In the genomic region with DNA sequence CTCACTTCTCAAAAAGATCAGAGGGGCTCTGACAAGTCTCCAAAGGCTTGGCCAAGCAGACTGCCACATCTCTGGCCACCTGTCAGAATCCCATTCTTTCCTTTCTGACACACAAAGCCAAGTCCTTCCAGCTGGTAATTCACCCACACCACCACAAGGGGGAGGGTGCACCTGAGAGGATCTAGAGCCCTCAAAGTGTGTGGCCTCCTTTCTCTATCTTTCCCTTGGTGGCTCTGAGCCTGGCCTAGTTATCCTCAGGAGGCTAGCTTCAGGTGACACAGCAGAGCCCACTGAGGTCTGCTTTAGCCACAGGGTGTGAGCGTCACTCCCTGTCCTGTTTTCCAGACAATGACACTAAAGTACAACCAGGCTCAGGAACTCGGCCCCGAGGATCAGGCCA, we compare ENCODE assay signal across 8 mouse cellular contexts. TPM values are rescaled to one million over a fixed set of nuclear protein-coding genes. Genes with fewer than 3 reads are reported as not detected.
DNase-seq lines count a peak whose midpoint lies in the region; ATAC-seq lines count a peak whose summit lies in the region.

No protein-coding gene starts in this region.

- ATAC-seq in kidney, embryonic 14.5 days (ENCODE audit: low FRiP score, low TSS enrichment): no peak
- no peak for ATAC-seq in heart, embryonic 13.5 days (ENCODE audit: extremely low read depth, insufficient number of reproducible peaks, low FRiP score, low TSS enrichment)
- ATAC-seq in neural tube, embryonic 11.5 days (ENCODE audit: insufficient read depth, low FRiP score, low TSS enrichment): no peak

- no peak overlapping the region for H3K9ac ChIP-seq in kidney, embryonic 14.5 days (ENCODE audit: low read depth, low read length)
- peak overlapping the region; percentile 29; the same call in 1 of the 2 replicates for H3K9ac ChIP-seq in heart, embryonic 13.5 days
- H3K9ac ChIP-seq in neural tube, embryonic 11.5 days (ENCODE audit: low read length): no peak overlapping the region

- no peaks in the 10 kb centered on the region for H3K4me1 ChIP-seq in kidney, embryonic 14.5 days (ENCODE audit: control insufficient read depth, insufficient read depth, low read length)
- H3K4me1 ChIP-seq in heart, embryonic 13.5 days: peaks cover 24% of the 10 kb centered on the region
- peaks cover 2% of the 10 kb centered on the region; the same call in 1 of the 2 replicates for H3K4me1 ChIP-seq in limb, embryonic 10.5 days
- no peaks in the 10 kb centered on the region for H3K4me1 ChIP-seq in neural tube, embryonic 11.5 days (ENCODE audit: control insufficient read depth, insufficient read depth, low read length)

- WGBS in kidney, embryonic 14.5 days: 92% methylated on average over 3 of the region's 3 CpGs
- WGBS in heart, embryonic 13.5 days: 47% methylated on average over 3 of the region's 3 CpGs
- WGBS in limb, embryonic 10.5 days: 90% methylated on average over 3 of the region's 3 CpGs
- 88% methylated on average over 3 of the region's 3 CpGs for WGBS in neural tube, embryonic 11.5 days

- DNase-seq in kidney, adult 18-20 months: peak; percentile 73
- peak; percentile 74 for DNase-seq in MN1 (ENCODE audit: low spot score)
- DNase-seq in cerebellum, adult 9-10 months: peak; percentile 88
- peak; percentile 57 for DNase-seq in limb, embryonic 10.5 days (ENCODE audit: low spot score)
- peak; percentile 64 for DNase-seq in neural tube, embryonic 11.5 days (ENCODE audit: low spot score)
- DNase-seq in thymus, postnatal 25 days: peak; percentile 66

- H3K36me3 ChIP-seq in kidney, embryonic 14.5 days (ENCODE audit: control insufficient read depth, insufficient read depth, low read length): peaks cover 63% of the 10 kb centered on the region
- peaks cover 92% of the 10 kb centered on the region for H3K36me3 ChIP-seq in heart, embryonic 13.5 days
- H3K36me3 ChIP-seq in limb, embryonic 10.5 days: peaks cover 88% of the 10 kb centered on the region
- H3K36me3 ChIP-seq in neural tube, embryonic 11.5 days (ENCODE audit: control insufficient read depth, insufficient read depth, low read length): peaks cover 4% of the 10 kb centered on the region; the same call in 1 of the 2 replicates

- H3K4me2 ChIP-seq in kidney, embryonic 14.5 days (replicated peaks; ENCODE audit: low read depth, low read length): no peak overlapping the region
- H3K4me2 ChIP-seq in heart, embryonic 13.5 days: no peak overlapping the region
- H3K4me2 ChIP-seq in neural tube, embryonic 11.5 days (ENCODE audit: low read depth): no peak overlapping the region

- no peaks in the 10 kb centered on the region for H3K27me3 ChIP-seq in kidney, embryonic 14.5 days (ENCODE audit: control insufficient read depth, insufficient read depth, low read length)
- no peaks in the 10 kb centered on the region for H3K27me3 ChIP-seq in heart, embryonic 13.5 days (replicated peaks)
- no peaks in the 10 kb centered on the region for H3K27me3 ChIP-seq in limb, embryonic 10.5 days (ENCODE audit: low read depth, poor library complexity, severe bottlenecking)
- no peaks in the 10 kb centered on the region for H3K27me3 ChIP-seq in neural tube, embryonic 11.5 days (ENCODE audit: control insufficient read depth, insufficient read depth, low read length)

- H3K4me3 ChIP-seq in kidney, embryonic 14.5 days (ENCODE audit: low read length): no peak overlapping the region
- H3K4me3 ChIP-seq in heart, embryonic 13.5 days: no peak overlapping the region
- H3K4me3 ChIP-seq in limb, embryonic 10.5 days: no peak overlapping the region
- no peak overlapping the region for H3K4me3 ChIP-seq in neural tube, embryonic 11.5 days (ENCODE audit: low read depth, low read length)

- no peaks in the 10 kb centered on the region for H3K9me3 ChIP-seq in kidney, embryonic 14.5 days (ENCODE audit: control insufficient read depth, low read length)
- H3K9me3 ChIP-seq in heart, embryonic 13.5 days: no peaks in the 10 kb centered on the region
- H3K9me3 ChIP-seq in limb, embryonic 10.5 days (replicated peaks): no peaks in the 10 kb centered on the region
- no peaks in the 10 kb centered on the region for H3K9me3 ChIP-seq in neural tube, embryonic 11.5 days (ENCODE audit: control insufficient read depth, low read length)

- H3K27ac ChIP-seq in kidney, embryonic 14.5 days (ENCODE audit: low read depth, low read length): no peak overlapping the region
- H3K27ac ChIP-seq in heart, embryonic 13.5 days (replicated peaks): peak overlapping the region; percentile 75
- H3K27ac ChIP-seq in limb, embryonic 10.5 days: no peak overlapping the region
- no peak overlapping the region for H3K27ac ChIP-seq in neural tube, embryonic 11.5 days (ENCODE audit: low read depth, low read length)

RNA-seq across cellular contexts. Expression of a gene that starts 7.6 kb away (rescaled TPM):
- polyA plus RNA-seq in kidney, embryonic 14.5 days (2014; fragmentation: Nextera tagmentation; extraction: Ambion mirVana): 16.0 and 16.6 TPM in 2 replicates
- 26.7 and 31.8 TPM in 2 replicates for polyA plus RNA-seq in heart, embryonic 13.5 days (2015; fragmentation: Nextera tagmentation; extraction: Ambion mirVana)
- polyA plus RNA-seq in limb, embryonic 10.5 days (2016; fragmentation: Nextera tagmentation; extraction: Ambion mirVana): 9.0 and 12.2 TPM in 2 replicates
- 11.2 and 14.1 TPM in 2 replicates for polyA plus RNA-seq in neural tube, embryonic 11.5 days (2014; fragmentation: Nextera tagmentation; extraction: Ambion mirVana)

RNA-seq across cellular contexts. Expression of a gene that starts 11.4 kb away (rescaled TPM):
- 13.7 and 17.0 TPM in 2 replicates for polyA plus RNA-seq in kidney, embryonic 14.5 days (2014; fragmentation: Nextera tagmentation; extraction: Ambion mirVana)
- 12.0 and 18.0 TPM in 2 replicates for polyA plus RNA-seq in heart, embryonic 13.5 days (2015; fragmentation: Nextera tagmentation; extraction: Ambion mirVana)
- polyA plus RNA-seq in limb, embryonic 10.5 days (2016; fragmentation: Nextera tagmentation; extraction: Ambion mirVana): 14.7 and 18.4 TPM in 2 replicates
- polyA plus RNA-seq in neural tube, embryonic 11.5 days (2014; fragmentation: Nextera tagmentation; extraction: Ambion mirVana): 15.1 TPM in 2 replicates

RNA-seq across cellular contexts. Expression of a gene that starts 11.7 kb away (rescaled TPM):
- polyA plus RNA-seq in kidney, embryonic 14.5 days (2014; fragmentation: Nextera tagmentation; extraction: Ambion mirVana): 7.3 and 9.0 TPM in 2 replicates
- polyA plus RNA-seq in heart, embryonic 13.5 days (2015; fragmentation: Nextera tagmentation; extraction: Ambion mirVana): 5.0 and 5.4 TPM in 2 replicates
- 9.1 and 9.9 TPM in 2 replicates for polyA plus RNA-seq in limb, embryonic 10.5 days (2016; fragmentation: Nextera tagmentation; extraction: Ambion mirVana)
- 12.9 and 14.0 TPM in 2 replicates for polyA plus RNA-seq in neural tube, embryonic 11.5 days (2014; fragmentation: Nextera tagmentation; extraction: Ambion mirVana)

RNA-seq across cellular contexts. Expression of a gene that starts 13.5 kb away (rescaled TPM):
- polyA plus RNA-seq in kidney, embryonic 14.5 days (2014; fragmentation: Nextera tagmentation; extraction: Ambion mirVana): 1.8 and 1.9 TPM in 2 replicates
- polyA plus RNA-seq in heart, embryonic 13.5 days (2015; fragmentation: Nextera tagmentation; extraction: Ambion mirVana): 1.0 and 3.8 TPM in 2 replicates
- polyA plus RNA-seq in limb, embryonic 10.5 days (2016; fragmentation: Nextera tagmentation; extraction: Ambion mirVana): 0.79 and 1.3 TPM in 2 replicates
- 43.2 and 55.4 TPM in 2 replicates for polyA plus RNA-seq in neural tube, embryonic 11.5 days (2014; fragmentation: Nextera tagmentation; extraction: Ambion mirVana)

RNA-seq across cellular contexts. Expression of a gene that starts 23.5 kb away (rescaled TPM):
- polyA plus RNA-seq in kidney, embryonic 14.5 days (2014; fragmentation: Nextera tagmentation; extraction: Ambion mirVana): 559 and 687 TPM in 2 replicates
- 434 and 464 TPM in 2 replicates for polyA plus RNA-seq in heart, embryonic 13.5 days (2015; fragmentation: Nextera tagmentation; extraction: Ambion mirVana)
- polyA plus RNA-seq in limb, embryonic 10.5 days (2016; fragmentation: Nextera tagmentation; extraction: Ambion mirVana): 607 and 617 TPM in 2 replicates
- polyA plus RNA-seq in neural tube, embryonic 11.5 days (2014; fragmentation: Nextera tagmentation; extraction: Ambion mirVana): 449 and 453 TPM in 2 replicates
